Mouse (Mus musculus): ENCODE results near the gene AI182371.

GRCm38 (mm10) chr2:35074328-35074727 is 27.0 kb downstream of the AI182371 start:
- TF ChIP-seq CTCF (IDR thresholded peaks at IDR 0.05; ENCODE audit: extremely low read depth, insufficient read depth, insufficient read length, insufficient replicate concordance) (no peak), POLR2A (IDR thresholded peaks at IDR 0.05; ENCODE audit: low read depth, low read length) (no peak)
